Mouse (Mus musculus) hindbrain, embryonic 16.5 days (tissue): Measurements from ENCODE around the gene Ebi3. TPM values are rescaled to one million over a fixed set of nuclear protein-coding genes. Genes with fewer than 3 reads are reported as not detected.

Source experiments
- ATAC-seq: fragments of 200-750 bp; cut with Nextera tagmentation; 2 replicates; pipeline ENCODE4 v1.8.0; 2017; ENCODE audit warnings: moderate TSS enrichment, moderate library complexity
- H3K27ac ChIP-seq: fragments of 300-500 bp; sonication (generic); 2 replicates; pipeline ENCODE4 v1.5.1; 2014; ENCODE audit warnings: low read depth, mild to moderate bottlenecking, control low read depth, low read length, moderate library complexity
- H3K27me3 ChIP-seq: fragments of 300-500 bp; sonication (generic); replicated peaks from 2 replicates; pipeline ENCODE4 v1.6.1; 2014; ENCODE audit warnings: low read length; ENCODE audit not compliant: control insufficient read depth, insufficient read depth
- H3K36me3 ChIP-seq: fragments of 300-500 bp; sonication (generic); 2 replicates; pipeline ENCODE4 v1.6.1; 2014; ENCODE audit warnings: mild to moderate bottlenecking, low read length, moderate library complexity, mixed read lengths; ENCODE audit not compliant: control insufficient read depth, insufficient read depth
- H3K4me1 ChIP-seq: fragments of 300-500 bp; sonication (generic); 2 replicates; pipeline ENCODE4 v1.6.1; 2014; ENCODE audit warnings: low read depth, low read length; ENCODE audit not compliant: control insufficient read depth, insufficient read depth
- H3K4me2 ChIP-seq: fragments of 300-500 bp; sonication (generic); 2 replicates; pipeline ENCODE4 v1.6.1; 2014; ENCODE audit warnings: mild to moderate bottlenecking, low read length, control low read depth, moderate library complexity
- H3K4me3 ChIP-seq: fragments of 300-500 bp; sonication (generic); 2 replicates; pipeline ENCODE4 v1.5.1; 2014; ENCODE audit warnings: mild to moderate bottlenecking, low read length, control low read depth, moderate library complexity
- H3K9ac ChIP-seq: fragments of 300-500 bp; sonication (generic); 2 replicates; pipeline ENCODE4 v1.6.1; 2014; ENCODE audit warnings: low read depth, mild to moderate bottlenecking, control low read depth, low read length, moderate library complexity
- H3K9me3 ChIP-seq: fragments of 300-500 bp; sonication (generic); 2 replicates; pipeline ENCODE4 v1.6.1; 2014; ENCODE audit warnings: mild to moderate bottlenecking, low read length, moderate library complexity; ENCODE audit not compliant: control insufficient read depth
- WGBS: fragments of 180-500 bp; shearing (Covaris S2); extraction: QIAGEN DNeasy Blood & Tissue Kit; methylation state at CpG from one replicate; pipeline ENCODE4 v1.1.7; 2014; 5-methylcytosine and 5-hydroxymethylcytosine counted together
- polyA plus RNA-seq: library from polyadenylated mRNA; unstranded; fragments of >200 nt; fragmentation: Nextera tagmentation; extraction: Ambion mirVana; gene quantifications from 2 replicates; pipeline ENCODE4 v1.2.1, GENCODE M21; 2015

Gene Ebi3
- polyA plus RNA-seq, 1 experiment from 2014 or later, result 6.3 TPM

GRCm38 (mm10) chr17:55977301-55977700, 24.9 kb downstream of the Ebi3 start:
- no peaks in the 10 kb centered on the region for H3K27me3 ChIP-seq
- no peak overlapping the region for H3K9ac ChIP-seq
- WGBS, result 50% methylated on average over 3 of the region's 3 CpGs
- H3K4me2 ChIP-seq, result no peak overlapping the region
- no peak for ATAC-seq
- H3K4me3 ChIP-seq, result no peak overlapping the region
- peaks cover 3% of the 10 kb centered on the region; the same call in 1 of the 2 replicates for H3K36me3 ChIP-seq
- no peak overlapping the region for H3K27ac ChIP-seq
- peaks cover 7% of the 10 kb centered on the region for H3K4me1 ChIP-seq
- no peaks in the 10 kb centered on the region for H3K9me3 ChIP-seq

GRCm38 (mm10) chr17:55986030-55986961, 33.9 kb downstream of the Ebi3 start, which contains the start of gene Fsd1:
Fsd1 (plus strand) TSS chr17:55986509.
- peak within 1 kb of the TSS; percentile 78 for H3K27ac ChIP-seq
- no peaks in the 10 kb centered on the region for H3K9me3 ChIP-seq
- H3K4me3 ChIP-seq, result peak within 1 kb of the TSS; percentile 57
- H3K36me3 ChIP-seq, result peaks cover 6% of the 10 kb centered on the region; the same call in 1 of the 2 replicates
- peak; percentile 88 for ATAC-seq
- peaks cover 11% of the 10 kb centered on the region for H3K4me1 ChIP-seq
- peak within 1 kb of the TSS; percentile 89 for H3K9ac ChIP-seq
- H3K4me2 ChIP-seq, result peak within 1 kb of the TSS; percentile 65
- no peaks in the 10 kb centered on the region for H3K27me3 ChIP-seq
- 7% methylated on average over 35 of the region's 35 CpGs for WGBS

- Histone ChIP-seq H3K4me3 (no peak overlapping the region), H3K9me3 (no peaks in the 10 kb centered on the region), H3K27ac (no peak overlapping the region), H3K9ac (no peak overlapping the region), H3K27me3 (no peaks in the 10 kb centered on the region), H3K36me3 (peaks cover 19% of the 10 kb centered on the region), H3K4me1 (peaks cover 11% of the 10 kb centered on the region), H3K4me2 (no peak overlapping the region)
- no peak for ATAC-seq
- WGBS, result 86% methylated on average over 8 of the region's 8 CpGs
Observed at GRCm38 (mm10) chr17:55990278-55990898, 37.9 kb downstream of the Ebi3 start.

- Histone ChIP-seq H3K27me3 (peaks cover 9% of the 10 kb centered on the region), H3K9ac (no peak overlapping the region), H3K27ac (no peak overlapping the region), H3K9me3 (no peaks in the 10 kb centered on the region), H3K4me1 (no peaks in the 10 kb centered on the region; the same call in 1 of the 2 replicates), H3K36me3 (peaks cover 27% of the 10 kb centered on the region), H3K4me3 (no peak overlapping the region), H3K4me2 (no peak overlapping the region)
- no peak for ATAC-seq
- WGBS, result 69% methylated on average over 15 of the region's 15 CpGs
Observed at GRCm38 (mm10) chr17:55996007-55996406, 43.6 kb downstream of the Ebi3 start.

- Histone ChIP-seq H3K4me2 (no peak overlapping the region; the same call in 1 of the 2 replicates), H3K4me1 (no peaks in the 10 kb centered on the region; the same call in 1 of the 2 replicates), H3K27ac (no peak overlapping the region), H3K27me3 (peaks cover 9% of the 10 kb centered on the region), H3K36me3 (peaks cover 16% of the 10 kb centered on the region), H3K4me3 (no peak overlapping the region), H3K9ac (no peak overlapping the region), H3K9me3 (no peaks in the 10 kb centered on the region)
- ATAC-seq, result peak; percentile 8; the same call in 1 of the 2 replicates
- WGBS, result 7% methylated on average over 30 of the region's 30 CpGs
Observed at GRCm38 (mm10) chr17:55999794-56000499, 47.5 kb downstream of the Ebi3 start.

GRCm38 (mm10) chr17:56003000-56003399, 50.6 kb downstream of the Ebi3 start:
- no peaks in the 10 kb centered on the region for H3K36me3 ChIP-seq
- H3K27ac ChIP-seq, result no peak overlapping the region
- H3K4me1 ChIP-seq, result peaks cover 5% of the 10 kb centered on the region
- H3K9me3 ChIP-seq, result no peaks in the 10 kb centered on the region
- H3K9ac ChIP-seq, result no peak overlapping the region
- ATAC-seq, result no peak
- H3K4me3 ChIP-seq, result no peak overlapping the region
- peaks cover 9% of the 10 kb centered on the region for H3K27me3 ChIP-seq
- 76% methylated on average over 3 of the region's 3 CpGs for WGBS
- no peak overlapping the region for H3K4me2 ChIP-seq

- H3K4me1 ChIP-seq, result peaks cover 13% of the 10 kb centered on the region
Observed at GRCm38 (mm10) chr17:56005415-56006061, 53.1 kb downstream of the Ebi3 start, which contains the start of the genes Stap2 and Mpnd. Stap2 (minus strand) TSS chr17:56005584. Mpnd (plus strand) TSS chr17:56005711.

More at GRCm38 (mm10) chr17:56005415-56006061, 53.1 kb downstream of the Ebi3 start, which contains the start of the genes Stap2 and Mpnd:
- Histone ChIP-seq H3K9me3 (no peaks in the 10 kb centered on the region), H3K9ac (no peak within 1 kb of the TSS; the same call in 1 of the 2 replicates), H3K27me3 (peaks cover 1% of the 10 kb centered on the region), H3K4me2 (no peak within 1 kb of the TSS), H3K36me3 (no peaks in the 10 kb centered on the region), H3K4me3 (peak within 1 kb of the TSS; percentile 8; the same call in 1 of the 2 replicates), H3K27ac (no peak within 1 kb of the TSS)
- WGBS, result 50% methylated on average over 13 of the region's 13 CpGs
- no peak for ATAC-seq
